Mouse (Mus musculus) stomach, postnatal 0 days (tissue): ENCODE results near the gene Gramd1b. TPM values are rescaled to one million over a fixed set of nuclear protein-coding genes. Genes with fewer than 3 reads are reported as not detected.

Experiments used
- ATAC-seq: fragments of 200-750 bp; cut with Nextera tagmentation; 2 replicates; pipeline ENCODE4 v1.8.0; 2017; ENCODE audit not compliant: low FRiP score, low TSS enrichment
- DNase-seq: peaks from one replicate; pipeline ENCODE4 v3.0.0-alpha.2; 2016; ENCODE audit warnings: low spot score
- H3K27ac ChIP-seq: fragments of 300-500 bp; sonication (generic); replicated peaks from 2 replicates; pipeline ENCODE4 v1.5.1; 2014; ENCODE audit warnings: mild to moderate bottlenecking, control low read depth
- H3K27me3 ChIP-seq: fragments of 300-500 bp; sonication (generic); 2 replicates; pipeline ENCODE4 v1.6.1; 2014; ENCODE audit warnings: low read length; ENCODE audit not compliant: control insufficient read depth, insufficient read depth
- H3K36me3 ChIP-seq: fragments of 300-500 bp; sonication (generic); 2 replicates; pipeline ENCODE4 v1.6.1; 2014; ENCODE audit warnings: low read length, mixed read lengths; ENCODE audit not compliant: control insufficient read depth, insufficient read depth
- H3K4me1 ChIP-seq: fragments of 300-500 bp; sonication (generic); replicated peaks from 2 replicates; pipeline ENCODE4 v1.6.1; 2014; ENCODE audit warnings: antibody characterized with exemption; ENCODE audit not compliant: control insufficient read depth, insufficient read depth
- H3K4me2 ChIP-seq: fragments of 300-500 bp; sonication (generic); replicated peaks from 2 replicates; pipeline ENCODE4 v1.6.1; 2014; ENCODE audit warnings: low read depth, mild to moderate bottlenecking, control low read depth, moderate library complexity
- H3K4me3 ChIP-seq: fragments of 300-500 bp; sonication (generic); 2 replicates; pipeline ENCODE4 v1.5.1; 2014; ENCODE audit warnings: low read depth, low read length, control low read depth
- H3K9ac ChIP-seq: fragments of 300-500 bp; sonication (generic); 2 replicates; pipeline ENCODE4 v1.6.1; 2014; ENCODE audit warnings: mild to moderate bottlenecking, low read length, control low read depth, mixed read lengths
- H3K9me3 ChIP-seq: fragments of 300-500 bp; sonication (generic); 2 replicates; pipeline ENCODE4 v1.6.1; 2016; ENCODE audit warnings: low read length; ENCODE audit not compliant: control insufficient read depth
- CTCF ChIP-seq: IDR thresholded peaks from 2 replicates; pipeline ENCODE4 v1.5.1; 2016; ENCODE audit warnings: antibody characterized with exemption, low read depth, mild to moderate bottlenecking, moderate library complexity
- EP300 ChIP-seq: optimal IDR thresholded peaks from 2 replicates; pipeline ENCODE3; 2016; ENCODE audit warnings: antibody characterized with exemption
- WGBS: fragments of 180-500 bp; shearing (Covaris S2); extraction: QIAGEN DNeasy Blood & Tissue Kit; methylation state at CpG from one replicate; pipeline ENCODE4 v1.1.7; 2014; 5-methylcytosine and 5-hydroxymethylcytosine counted together
- polyA plus RNA-seq: library from polyadenylated mRNA; unstranded; fragments of >200 nt; fragmentation: Nextera tagmentation; extraction: Ambion mirVana; gene quantifications from 2 replicates; pipeline ENCODE4 v1.2.1, GENCODE M21; 2015

Gene Gramd1b
- polyA plus RNA-seq, 1 experiment from 2014 or later, result 1.8 TPM

GRCm38 (mm10) chr9:40457448-40457847 lies 73.7 kb downstream of the Gramd1b start:
- ATAC-seq (no peak), DNase-seq (no peak)
- no peaks in the 10 kb centered on the region for H3K9me3 ChIP-seq
- 67% methylated on average over 5 of the region's 5 CpGs for WGBS
- no peak overlapping the region for H3K27ac ChIP-seq
- H3K36me3 ChIP-seq, result no peaks in the 10 kb centered on the region
- H3K4me2 ChIP-seq, result no peak overlapping the region
- no peak overlapping the region for H3K9ac ChIP-seq
- no peaks in the 10 kb centered on the region for H3K4me1 ChIP-seq
- no peak overlapping the region for H3K4me3 ChIP-seq
- no peaks in the 10 kb centered on the region for H3K27me3 ChIP-seq
- no peak for TF ChIP-seq CTCF
- no peak for TF ChIP-seq EP300

- DNase-seq, result no peak
Observed at GRCm38 (mm10) chr9:40456191-40456590, 75.0 kb downstream of the Gramd1b start.

GRCm38 (mm10) chr9:40455336-40456185 lies 75.6 kb downstream of the Gramd1b start:
- Histone ChIP-seq H3K36me3 (no peaks in the 10 kb centered on the region), H3K4me3 (peak overlapping the region; percentile 61), H3K9me3 (no peaks in the 10 kb centered on the region), H3K9ac (peak overlapping the region; percentile 60), H3K4me2 (peak overlapping the region; percentile 100), H3K27me3 (no peaks in the 10 kb centered on the region), H3K27ac (peak overlapping the region; percentile 76), H3K4me1 (no peaks in the 10 kb centered on the region)
- DNase-seq, result peak; percentile 71
- ATAC-seq, result peak; percentile 49
- TF ChIP-seq CTCF, result peak; percentile 43
- TF ChIP-seq EP300, result no peak
- WGBS, result under 1% methylated on average over 73 of the region's 77 CpGs

More at GRCm38 (mm10) chr9:40456191-40456590, 75.0 kb downstream of the Gramd1b start:
- peak overlapping the region; percentile 60; the same call in 1 of the 2 replicates for H3K9ac ChIP-seq
- peak overlapping the region; percentile 76 for H3K27ac ChIP-seq
- peak; percentile 67 for ATAC-seq
- no peak for TF ChIP-seq EP300
- TF ChIP-seq CTCF, result no peak
- no peaks in the 10 kb centered on the region for H3K4me1 ChIP-seq
- H3K4me2 ChIP-seq, result peak overlapping the region; percentile 100
- no peaks in the 10 kb centered on the region for H3K27me3 ChIP-seq
- WGBS, result 0% methylated on average over 7 of the region's 7 CpGs
- peak overlapping the region; percentile 61 for H3K4me3 ChIP-seq
- no peaks in the 10 kb centered on the region for H3K9me3 ChIP-seq
- H3K36me3 ChIP-seq, result no peaks in the 10 kb centered on the region

- ATAC-seq (no peak; the same call in 1 of the 2 replicates), DNase-seq (no peak)
- 4% methylated on average over 8 of the region's 8 CpGs for WGBS
- Histone ChIP-seq H3K9ac (peak overlapping the region; percentile 60), H3K4me1 (no peaks in the 10 kb centered on the region), H3K4me2 (peak overlapping the region; percentile 100), H3K36me3 (no peaks in the 10 kb centered on the region), H3K27me3 (no peaks in the 10 kb centered on the region), H3K27ac (no peak overlapping the region), H3K9me3 (no peaks in the 10 kb centered on the region), H3K4me3 (peak overlapping the region; percentile 61)
- no peak for TF ChIP-seq CTCF
Observed at GRCm38 (mm10) chr9:40455020-40455335, 76.2 kb downstream of the Gramd1b start.

- Histone ChIP-seq H3K27me3 (no peaks in the 10 kb centered on the region), H3K4me2 (no peak overlapping the region), H3K9ac (no peak overlapping the region), H3K36me3 (no peaks in the 10 kb centered on the region), H3K4me3 (no peak overlapping the region), H3K4me1 (no peaks in the 10 kb centered on the region), H3K27ac (no peak overlapping the region), H3K9me3 (no peaks in the 10 kb centered on the region)
- no peak for ATAC-seq
- TF ChIP-seq CTCF (no peak), EP300 (no peak)
- 89% methylated on average over 6 of the region's 6 CpGs for WGBS
- DNase-seq, result no peak
Observed at GRCm38 (mm10) chr9:40453889-40454288, 77.3 kb downstream of the Gramd1b start.

GRCm38 (mm10) chr9:40452208-40452607 lies 79.0 kb downstream of the Gramd1b start:
- Histone ChIP-seq H3K4me3 (no peak overlapping the region), H3K27me3 (no peaks in the 10 kb centered on the region), H3K4me2 (no peak overlapping the region), H3K9ac (no peak overlapping the region), H3K9me3 (no peaks in the 10 kb centered on the region), H3K27ac (no peak overlapping the region), H3K4me1 (no peaks in the 10 kb centered on the region), H3K36me3 (no peaks in the 10 kb centered on the region)
- TF ChIP-seq EP300 (no peak), CTCF (peak; percentile 57)
- WGBS, result 67% methylated on average over 5 of the region's 5 CpGs
- DNase-seq (no peak), ATAC-seq (no peak)
